Mouse (Mus musculus) cerebellum, postnatal 14 days (tissue): ENCODE results near the gene Neurl4.
"Not testable (repeated sequence)": the region's sequence is repeated elsewhere in the genome, so short reads cannot be mapped to it uniquely, and the experiment has no call there.

Experiments used
- DNase-seq, 2 experiments: peaks; one replicate each; pipeline ENCODE4 v3.0.0; 2021; ENCODE audit warnings: mixed read lengths in 2 of 2

Neurl4 gene

DNA sequence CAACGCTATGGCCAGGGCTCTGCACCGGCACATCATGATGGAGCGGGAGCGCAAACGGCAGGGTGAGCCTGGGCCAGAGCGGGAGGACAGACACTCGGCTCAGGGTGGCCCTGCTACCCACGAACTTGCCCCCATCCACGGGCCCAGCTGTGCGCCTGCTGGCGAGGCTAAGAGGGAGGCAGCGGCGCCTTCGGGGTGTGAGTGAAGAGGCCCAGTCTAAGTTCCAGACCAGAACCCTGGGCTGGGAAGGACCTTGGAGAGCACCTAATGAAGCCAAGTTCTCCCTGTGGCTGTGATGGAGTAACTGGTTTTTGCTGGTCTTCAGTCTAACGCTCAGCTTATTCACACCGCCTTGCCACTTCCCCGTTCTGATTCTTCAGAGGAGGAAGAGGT lies 13.5 kb downstream of the Neurl4 start:
- DNase-seq: no peak

GRCm38 (mm10) chr11:69914917-69915430 lies 14.1 kb downstream of the Neurl4 start:
- DNase-seq: no peak

DNA sequence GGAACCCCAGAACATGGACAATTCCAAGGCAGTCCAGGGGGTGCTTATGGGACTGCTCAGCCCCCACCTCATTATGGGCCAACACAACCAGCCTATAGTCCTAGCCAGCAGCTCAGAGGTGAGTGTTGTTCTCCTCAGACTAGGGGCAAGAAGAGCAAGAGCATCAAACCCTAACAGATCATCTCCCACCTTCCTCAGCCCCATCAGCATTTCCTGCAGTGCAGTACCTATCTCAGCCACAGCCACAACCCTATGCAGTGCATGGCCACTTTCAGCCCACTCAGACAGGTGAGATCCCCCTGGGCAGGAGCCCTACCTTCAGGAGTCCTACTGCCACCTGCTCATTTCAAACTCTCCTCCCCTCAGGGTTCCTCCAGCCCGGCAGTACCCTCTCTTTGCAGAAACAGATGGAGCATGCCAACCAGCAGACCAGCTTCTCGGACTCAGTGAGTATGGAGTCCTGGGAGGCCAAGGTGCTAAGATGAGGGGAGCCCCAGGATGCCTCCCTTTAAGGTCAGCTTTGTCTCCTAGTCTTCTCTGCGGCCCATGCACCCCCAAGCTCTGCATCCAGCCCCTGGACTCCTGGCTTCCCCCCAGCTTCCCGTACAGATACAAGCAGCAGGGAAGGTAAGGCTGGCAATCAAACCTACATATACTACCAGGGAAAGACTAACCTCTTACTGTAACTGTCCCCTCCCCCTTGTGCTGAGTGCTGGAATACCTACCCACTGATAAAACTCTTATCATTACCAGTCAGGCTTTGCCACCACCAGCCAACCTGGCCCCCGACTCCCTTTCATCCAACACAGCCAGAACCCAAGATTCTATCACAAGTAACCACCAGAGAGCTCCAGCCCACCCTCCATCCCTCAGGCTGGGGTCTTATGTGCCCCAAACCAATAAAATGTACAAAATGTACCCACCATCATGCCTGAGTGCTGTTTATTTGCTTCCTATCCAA lies 15.1 kb downstream of the Neurl4 start:
- DNase-seq: no peak

GRCm38 (mm10) chr11:69916652-69917378 lies 15.9 kb downstream of the Neurl4 start:
- not testable (repeated sequence) for DNase-seq

DNA sequence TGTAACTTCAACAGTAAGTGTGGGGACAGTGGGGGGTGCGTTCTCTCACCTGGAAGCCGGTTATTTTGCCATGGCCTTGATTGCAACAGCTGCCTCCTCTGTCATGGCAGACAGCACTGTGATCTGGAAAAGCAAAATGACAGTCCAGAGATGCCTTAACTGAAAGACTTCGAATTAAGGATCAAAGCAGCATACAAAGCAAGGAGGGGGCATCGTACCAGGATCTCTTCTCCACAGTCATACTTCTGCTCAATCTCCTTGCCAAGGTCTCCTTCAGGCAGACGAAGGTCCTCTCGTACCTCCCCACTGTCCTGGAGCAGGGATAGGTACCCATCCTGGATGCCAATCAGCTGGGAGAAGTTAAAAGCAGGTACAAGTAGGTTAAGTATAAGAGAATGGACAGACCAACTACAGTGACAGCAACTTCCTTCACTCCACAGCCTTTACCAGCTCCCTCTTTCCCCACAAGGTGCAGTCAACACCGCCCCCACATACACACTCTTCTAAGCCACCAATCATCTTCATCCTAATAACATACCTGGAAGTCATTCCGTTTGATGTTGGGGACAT lies 16.6 kb downstream of the Neurl4 start:
- DNase-seq: no peak

DNA sequence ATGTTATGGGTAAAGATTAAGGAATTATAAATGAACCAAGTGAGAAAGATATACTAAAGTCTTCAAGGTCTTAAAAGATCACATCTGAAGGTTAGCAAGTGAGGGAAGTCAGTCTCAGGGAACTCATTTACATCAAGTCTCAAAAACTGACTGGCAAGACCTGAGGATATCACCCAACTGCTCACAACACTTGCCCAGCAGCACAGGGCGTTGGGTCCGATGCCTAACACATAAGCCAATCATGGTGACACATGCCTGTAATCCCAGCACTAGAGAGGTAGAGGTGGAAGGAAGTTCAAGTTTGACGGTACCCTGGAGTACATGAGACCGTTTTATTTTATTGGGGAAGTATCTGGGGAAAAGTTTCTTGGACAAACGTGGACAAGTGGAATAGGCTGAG lies 17.2 kb downstream of the Neurl4 start:
- no peak for DNase-seq

GRCm38 (mm10) chr11:69919053-69919452 lies 18.2 kb downstream of the Neurl4 start:
- DNase-seq: no peak

DNA sequence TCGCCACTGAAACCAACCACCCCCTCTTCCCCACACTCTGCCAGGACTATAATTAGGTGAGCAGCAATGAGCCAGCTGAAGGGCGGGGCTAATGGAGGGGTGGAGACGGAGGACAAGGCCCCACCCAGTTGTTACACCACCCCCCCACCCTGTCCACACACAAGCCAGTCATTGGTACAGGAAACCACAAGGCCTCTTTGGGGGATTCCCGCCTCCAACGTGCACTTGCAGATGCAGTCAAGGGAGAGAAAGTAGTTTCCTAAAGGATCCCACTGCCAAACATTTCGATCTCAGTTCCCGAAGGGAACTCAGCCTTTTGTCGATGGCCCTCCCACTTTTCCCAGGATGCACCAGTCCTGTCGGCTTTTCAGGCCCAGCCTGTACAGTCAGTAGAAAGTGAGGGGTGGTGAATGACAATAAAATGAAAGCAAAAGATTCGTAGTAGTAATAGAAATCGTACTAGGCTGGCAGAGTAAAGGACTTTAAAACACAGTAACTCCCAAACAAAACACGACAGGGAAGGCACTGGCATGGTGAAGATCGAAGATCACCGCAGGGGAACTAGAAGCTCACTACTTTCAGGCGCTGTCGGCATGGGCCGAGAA lies 18.9 kb downstream of the Neurl4 start:
- peak; percentile 66 to 84 for DNase-seq

DNA sequence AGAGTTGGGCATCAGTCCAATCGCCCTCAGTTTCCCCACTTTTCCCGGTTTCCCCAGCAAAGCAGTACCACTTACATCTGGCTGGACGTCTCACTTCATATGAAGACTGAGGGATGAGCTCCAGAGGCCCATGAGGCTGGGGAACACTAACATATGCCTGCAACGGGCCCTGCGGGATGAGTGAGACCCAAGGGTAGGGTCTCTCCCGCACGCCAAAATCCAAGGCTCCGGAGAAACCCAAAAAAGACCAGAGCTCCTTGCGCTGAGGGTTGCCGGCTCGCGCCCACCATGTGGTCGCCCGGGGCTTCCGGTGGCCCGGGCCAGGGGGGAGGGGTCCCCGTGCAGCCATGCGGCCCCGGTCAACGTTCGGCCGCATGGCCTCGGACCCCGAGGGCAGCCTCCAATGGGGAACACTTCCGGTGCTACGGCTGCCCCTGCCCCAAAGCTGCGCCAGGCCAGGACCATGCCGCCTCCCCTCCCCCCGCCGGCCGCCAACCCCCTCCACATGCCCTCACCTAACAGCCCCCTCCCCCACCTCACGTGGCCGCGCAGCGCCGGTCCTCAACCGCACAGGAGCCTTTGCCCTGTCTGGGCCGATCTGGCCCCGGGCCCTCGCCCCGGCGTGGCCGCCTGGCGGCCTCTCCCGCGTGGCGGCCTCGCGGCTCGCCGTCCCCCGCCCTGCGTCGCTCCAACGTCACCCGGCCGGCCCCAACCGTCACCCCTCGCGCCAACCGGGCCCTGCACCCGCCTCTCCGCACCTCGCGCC lies 19.6 kb downstream of the Neurl4 start:
- DNase-seq: peak; percentile 51 to 83

GRCm38 (mm10) chr11:69921114-69922011 lies 20.5 kb downstream of the Neurl4 start, which contains the start of gene Eif5a:
Gene Eif5a, minus strand, starts transcription at chr11:69921958.
- DNase-seq: peak; percentile 100

DNA sequence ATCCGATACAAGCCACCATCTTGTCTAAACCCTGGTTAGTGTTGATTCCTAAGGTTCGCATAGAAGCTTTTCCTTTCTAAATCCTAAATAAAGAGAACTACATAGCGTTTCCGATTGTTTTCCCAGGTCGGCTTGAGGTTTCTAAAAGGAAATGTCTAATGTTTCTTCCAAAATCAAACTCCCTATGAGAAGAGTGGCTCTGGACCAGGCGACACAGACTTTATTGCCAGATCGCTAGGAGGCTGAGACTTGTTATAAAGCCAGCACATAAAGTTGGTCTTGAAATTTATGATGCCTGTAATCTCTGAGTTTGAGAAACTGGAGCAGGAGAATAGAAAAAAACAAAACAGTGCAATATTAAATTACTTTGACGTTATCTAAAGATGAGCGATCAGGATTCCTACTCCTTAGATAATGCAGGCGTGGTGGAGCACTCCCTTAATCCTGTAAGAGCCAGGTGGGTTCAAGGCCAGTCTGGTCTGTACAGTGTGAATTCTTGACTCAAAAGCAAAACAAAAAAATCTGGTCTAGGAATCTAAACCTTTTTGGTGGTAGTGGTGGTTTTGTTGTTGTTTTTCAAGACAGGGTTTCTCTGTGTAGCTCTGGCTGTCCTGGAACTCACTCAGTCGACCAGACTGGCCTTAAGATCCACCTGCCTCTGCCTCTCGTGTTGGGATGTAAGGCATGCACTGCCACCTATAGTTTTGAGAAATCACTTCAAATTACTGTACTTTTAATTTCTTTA lies 21.3 kb downstream of the Neurl4 start:
- no peak for DNase-seq

- DNase-seq: no peak
Measured at GRCm38 (mm10) chr11:69922796-69923195, 21.9 kb downstream of the Neurl4 start.

DNA sequence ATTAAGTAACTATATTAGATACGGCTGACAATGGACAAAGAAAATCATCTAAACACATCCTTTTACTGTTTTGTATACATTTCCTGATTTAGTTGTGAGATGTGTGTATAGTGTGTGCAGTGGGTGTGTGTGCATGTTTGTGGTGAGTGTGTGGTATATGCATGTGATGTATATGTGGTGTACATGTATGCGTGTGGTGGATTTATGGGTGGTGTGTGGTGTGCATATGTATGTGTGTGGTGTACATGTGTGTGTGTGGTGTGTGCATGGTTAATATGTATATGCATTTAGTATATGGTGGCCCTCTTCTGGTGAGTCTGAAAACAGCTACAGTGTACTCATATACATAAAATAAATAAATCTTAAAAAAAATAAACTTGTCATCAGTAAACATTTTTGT lies 26.6 kb downstream of the Neurl4 start:
- no peak for DNase-seq

DNA sequence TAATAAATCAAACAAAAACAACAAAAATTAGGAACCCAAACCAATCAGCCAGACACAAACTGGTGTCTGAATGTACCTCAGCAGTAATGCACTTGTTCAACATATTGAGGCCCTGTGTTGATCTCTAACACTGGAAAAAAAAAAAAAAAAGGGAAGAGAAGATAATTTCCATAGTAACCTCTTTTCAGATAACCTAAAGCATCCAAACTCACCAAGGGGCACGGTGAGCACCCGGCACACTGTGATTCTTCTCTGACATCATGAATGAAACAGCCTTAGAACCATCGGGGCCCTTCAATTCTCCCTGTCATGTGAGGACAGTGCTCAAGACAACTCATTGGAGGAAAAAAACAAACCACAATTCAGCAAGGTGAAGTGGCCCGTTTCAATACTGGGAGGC lies 28.8 kb downstream of the Neurl4 start:
- no peak for DNase-seq

- DNase-seq: not testable (repeated sequence)
Measured at GRCm38 (mm10) chr11:69930176-69930575, 29.3 kb downstream of the Neurl4 start.

DNA sequence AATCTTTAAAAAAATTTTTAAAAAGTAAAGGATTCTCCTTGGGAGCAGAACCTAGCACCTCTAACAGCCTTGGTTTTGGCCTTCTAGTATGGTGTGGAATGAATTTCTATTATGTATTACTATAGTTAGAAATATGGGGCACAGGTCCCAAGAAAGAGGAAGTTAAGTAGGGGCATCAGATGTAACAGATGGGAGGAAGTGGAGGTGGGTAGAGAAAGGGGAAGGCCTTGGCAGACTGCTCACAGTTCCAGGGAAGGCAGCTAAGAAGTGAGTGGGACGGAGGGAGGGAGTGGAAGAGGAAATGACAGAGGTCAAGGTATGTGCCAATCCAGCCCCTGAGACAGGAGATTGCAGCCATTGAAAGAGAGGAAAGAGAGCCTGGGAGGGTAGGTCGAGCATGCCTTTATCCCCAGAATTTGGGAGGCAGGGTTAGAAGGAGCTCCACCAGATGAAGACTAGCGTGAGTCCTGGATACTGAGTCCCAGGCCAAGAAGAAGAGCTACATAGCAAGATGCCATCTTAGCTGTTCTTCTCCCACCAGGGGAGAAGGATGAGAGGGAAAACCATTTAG lies 30.2 kb downstream of the Neurl4 start:
- no peak for DNase-seq

GRCm38 (mm10) chr11:69931769-69932168 lies 30.9 kb downstream of the Neurl4 start:
- no peak for DNase-seq

GRCm38 (mm10) chr11:69932254-69932653 lies 31.4 kb downstream of the Neurl4 start:
- no peak for DNase-seq

DNA sequence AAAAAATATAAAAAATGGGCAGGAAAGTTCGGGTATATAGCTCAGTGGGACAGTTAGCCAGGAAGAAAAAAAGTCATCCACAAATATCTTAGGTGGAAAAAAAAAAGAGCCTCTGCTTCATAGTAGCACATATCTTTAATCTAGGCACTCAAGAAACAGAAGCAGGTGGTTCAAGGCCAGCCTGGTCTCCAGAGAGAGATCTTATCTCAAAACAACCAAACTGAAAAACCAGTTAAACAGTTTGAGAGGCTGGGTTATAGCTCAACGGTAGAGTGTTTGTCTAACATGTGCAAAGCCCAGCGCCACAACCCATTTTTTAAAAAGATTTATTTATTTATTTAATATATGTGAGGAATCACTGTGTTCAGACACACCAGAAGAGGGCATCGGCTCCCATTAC lies 32.2 kb downstream of the Neurl4 start:
- no peak for DNase-seq

DNA sequence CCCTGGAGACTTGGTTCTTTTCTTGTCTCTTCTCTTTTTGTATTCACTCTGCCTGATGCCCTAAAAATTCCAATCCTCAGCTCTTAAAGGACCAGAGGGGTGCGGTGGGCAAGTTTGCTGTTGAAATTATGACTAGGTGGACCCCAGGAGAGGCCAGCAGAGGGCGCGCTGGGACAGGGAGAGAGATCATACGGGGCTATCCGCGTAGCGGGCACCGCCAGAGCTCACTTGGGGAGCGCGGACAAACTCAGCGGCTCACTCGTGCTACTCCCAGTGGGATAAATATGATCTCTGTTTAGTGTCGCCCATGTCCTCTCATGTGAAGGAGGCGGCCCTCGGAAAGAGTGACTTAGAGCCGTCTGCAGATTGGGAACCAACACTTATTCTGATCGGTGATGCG lies 33.3 kb downstream of the Neurl4 start:
- DNase-seq: peak; percentile 96 to 99
